Mouse (Mus musculus): ENCODE results near the gene Raver2.

- TF ChIP-seq CTCF (IDR thresholded peaks at IDR 0.05; ENCODE audit: extremely low read depth, insufficient read depth, low read length) (peak; percentile 89), POLR2A (IDR thresholded peaks at IDR 0.05; ENCODE audit: extremely low read depth, insufficient read depth, low read length) (no peak)
Measured at GRCm38 (mm10) chr4:101146047-101146745, 77.4 kb downstream of the Raver2 start.
